Mouse (Mus musculus): ENCODE results near the gene Ramac. TPM values are rescaled to one million over a fixed set of nuclear protein-coding genes. Genes with fewer than 3 reads are reported as not detected.

The Ramac gene
- total and polyA plus RNA-seq, 2 experiments from 2014 or later, result 81.6 to 189 TPM

DNA sequence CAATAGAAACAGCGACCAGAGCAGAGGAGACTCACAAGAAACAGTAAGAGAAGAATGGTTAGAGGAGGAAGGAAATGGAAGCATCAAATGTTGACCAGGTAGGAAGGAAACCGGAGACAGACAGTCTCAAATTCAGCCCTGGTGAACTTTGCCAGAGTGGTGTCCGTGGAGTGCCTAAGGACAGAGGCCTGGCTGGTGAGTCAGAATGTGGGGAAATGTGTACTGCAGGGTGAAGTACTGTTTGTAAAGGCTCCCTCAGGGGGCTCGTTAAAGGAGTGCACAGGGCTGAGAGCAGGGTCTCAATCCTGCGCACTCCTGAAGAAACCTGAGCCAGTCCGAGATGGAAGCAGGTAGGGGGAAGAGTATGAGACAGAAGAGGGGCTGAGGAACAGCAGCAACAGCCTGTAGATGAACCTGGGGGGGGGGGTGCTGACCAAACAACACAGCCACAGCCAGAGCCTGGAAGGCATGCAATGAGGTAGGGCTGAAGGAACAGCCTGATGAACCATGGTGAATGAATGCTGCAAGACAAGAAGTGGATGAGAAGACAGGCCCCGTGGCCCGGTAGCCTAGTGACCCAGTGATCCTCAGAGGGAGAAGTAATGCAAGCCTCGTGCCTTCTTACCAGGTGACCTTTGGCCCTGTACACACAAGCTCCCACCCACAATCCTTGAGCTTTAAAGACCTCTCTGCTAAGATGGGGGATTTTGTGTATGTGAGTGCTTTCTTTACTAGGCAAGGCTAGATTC is 27.3 kb upstream of the Ramac start:
- DNase-seq (ENCODE audit: low spot score) (no peak), ATAC-seq (ENCODE audit: low FRiP score) (no peak)
- Histone ChIP-seq H3K4me3 (ENCODE audit: low read depth, low read length) (no peak overlapping the region), H3K36me3 (ENCODE audit: insufficient read depth, low read length) (no peaks in the 10 kb centered on the region), H3K27me3 (ENCODE audit: insufficient read depth, low read length) (no peaks in the 10 kb centered on the region), H3K27ac (ENCODE audit: low read depth, low read length) (no peak overlapping the region), H3K4me2 (ENCODE audit: low read depth, low read length, poor library complexity, severe bottlenecking) (no peak overlapping the region), H3K4me1 (ENCODE audit: insufficient read depth, low read length) (no peaks in the 10 kb centered on the region), H3K9ac (replicated peaks; ENCODE audit: low read length, poor library complexity, severe bottlenecking) (no peak overlapping the region), H3K9me3 (ENCODE audit: low read length) (no peaks in the 10 kb centered on the region)
- 69% methylated on average over 9 of the region's 9 CpGs for WGBS
- no peak for TF ChIP-seq CTCF (IDR thresholded peaks at IDR 0.05)

DNA sequence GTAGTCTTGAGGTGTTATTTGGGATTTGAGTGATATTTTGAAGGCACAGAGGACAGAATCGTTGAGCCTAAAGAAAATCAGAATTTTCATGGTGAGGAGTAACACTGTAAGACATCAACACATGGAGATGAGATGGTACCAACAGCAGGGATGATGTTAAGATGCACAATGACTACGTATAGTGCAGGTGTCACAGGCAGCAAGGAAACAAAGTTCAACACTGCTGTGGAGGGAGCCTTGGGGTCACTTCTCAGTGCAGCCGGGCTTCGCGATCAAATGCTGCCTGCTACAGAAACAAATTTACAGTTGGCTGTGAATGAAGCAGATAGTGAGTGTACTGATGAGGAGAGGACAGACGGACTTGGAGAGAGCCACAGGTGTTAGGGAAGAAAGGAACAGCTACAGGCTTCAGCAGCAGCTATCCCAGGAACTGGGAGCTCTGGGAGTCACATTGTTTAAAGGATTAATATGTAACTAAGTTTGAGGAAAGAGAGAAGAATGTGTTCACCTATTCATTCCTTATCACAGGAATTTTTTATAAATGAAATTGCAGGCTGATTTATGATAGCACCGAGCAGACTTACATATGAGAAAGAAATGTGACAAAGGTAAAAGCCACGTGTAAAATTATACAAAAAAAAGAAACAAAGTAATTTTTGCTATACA is 23.9 kb upstream of the Ramac start:
- TF ChIP-seq CTCF (IDR thresholded peaks at IDR 0.05), result no peak
- Histone ChIP-seq H3K4me3 (ENCODE audit: low read depth, low read length) (no peak overlapping the region), H3K4me2 (ENCODE audit: low read depth, low read length, poor library complexity, severe bottlenecking) (no peak overlapping the region), H3K9ac (replicated peaks; ENCODE audit: low read length, poor library complexity, severe bottlenecking) (no peak overlapping the region), H3K27me3 (ENCODE audit: insufficient read depth, low read length) (no peaks in the 10 kb centered on the region), H3K9me3 (ENCODE audit: low read length) (no peaks in the 10 kb centered on the region), H3K27ac (ENCODE audit: low read depth, low read length) (no peak overlapping the region), H3K36me3 (ENCODE audit: insufficient read depth, low read length) (no peaks in the 10 kb centered on the region), H3K4me1 (ENCODE audit: insufficient read depth, low read length) (no peaks in the 10 kb centered on the region)
- DNase-seq (ENCODE audit: low spot score), result no peak
- ATAC-seq (ENCODE audit: low FRiP score), result no peak
- WGBS, result 78% methylated on average over 8 of the region's 8 CpGs

- Histone ChIP-seq H3K4me3 (ENCODE audit: low read depth, low read length) (no peak overlapping the region), H3K9me3 (ENCODE audit: low read length) (no peaks in the 10 kb centered on the region), H3K9ac (replicated peaks; ENCODE audit: low read length, poor library complexity, severe bottlenecking) (no peak overlapping the region), H3K27ac (ENCODE audit: low read depth, low read length) (no peak overlapping the region), H3K36me3 (ENCODE audit: insufficient read depth, low read length) (no peaks in the 10 kb centered on the region), H3K27me3 (ENCODE audit: insufficient read depth, low read length) (no peaks in the 10 kb centered on the region), H3K4me1 (ENCODE audit: insufficient read depth, low read length) (no peaks in the 10 kb centered on the region), H3K4me2 (ENCODE audit: low read depth, low read length, poor library complexity, severe bottlenecking) (no peak overlapping the region)
- 89% methylated on average over 7 of the region's 7 CpGs for WGBS
- DNase-seq (ENCODE audit: low spot score) (no peak), ATAC-seq (ENCODE audit: low FRiP score) (no peak)
- TF ChIP-seq CTCF (IDR thresholded peaks at IDR 0.05), result no peak
These were observed 22.7 kb upstream of the Ramac start for GRCm38 (mm10) chr7:81740010-81740409.

DNA sequence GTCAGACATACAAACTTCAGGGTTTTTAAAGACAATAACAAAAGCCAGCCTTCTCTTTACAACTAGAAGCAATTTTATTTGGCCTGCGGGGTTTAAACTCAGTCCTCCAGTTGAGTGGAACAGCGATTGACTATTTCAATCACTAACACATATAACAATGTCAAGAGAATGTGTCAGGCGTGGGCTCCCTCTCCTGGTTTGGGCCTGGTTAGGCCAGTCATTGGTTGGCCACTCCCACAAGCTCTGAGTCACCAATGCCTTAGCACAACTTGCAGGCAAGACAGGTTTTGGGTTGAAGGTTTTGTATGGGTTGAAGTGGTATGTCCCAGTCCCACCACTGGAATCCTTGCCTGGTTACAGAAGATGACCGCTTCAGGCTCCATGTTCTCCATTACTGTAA is 18.6 kb upstream of the Ramac start:
- H3K36me3 ChIP-seq (ENCODE audit: insufficient read depth, low read length), result no peaks in the 10 kb centered on the region
- H3K9me3 ChIP-seq (ENCODE audit: low read length), result no peaks in the 10 kb centered on the region
- ATAC-seq (ENCODE audit: low FRiP score) (no peak), DNase-seq (ENCODE audit: low spot score) (peak; percentile 64)
- H3K9ac ChIP-seq (replicated peaks; ENCODE audit: low read length, poor library complexity, severe bottlenecking), result no peak overlapping the region
- no peak overlapping the region for H3K4me3 ChIP-seq (ENCODE audit: low read depth, low read length)
- H3K27ac ChIP-seq (ENCODE audit: low read depth, low read length), result no peak overlapping the region
- H3K27me3 ChIP-seq (ENCODE audit: insufficient read depth, low read length), result no peaks in the 10 kb centered on the region
- peak; percentile 56 for TF ChIP-seq CTCF (IDR thresholded peaks at IDR 0.05)
- H3K4me2 ChIP-seq (ENCODE audit: low read depth, low read length, poor library complexity, severe bottlenecking), result no peak overlapping the region
- 76% methylated on average over 4 of the region's 4 CpGs for WGBS
- H3K4me1 ChIP-seq (ENCODE audit: insufficient read depth, low read length), result no peaks in the 10 kb centered on the region

DNA sequence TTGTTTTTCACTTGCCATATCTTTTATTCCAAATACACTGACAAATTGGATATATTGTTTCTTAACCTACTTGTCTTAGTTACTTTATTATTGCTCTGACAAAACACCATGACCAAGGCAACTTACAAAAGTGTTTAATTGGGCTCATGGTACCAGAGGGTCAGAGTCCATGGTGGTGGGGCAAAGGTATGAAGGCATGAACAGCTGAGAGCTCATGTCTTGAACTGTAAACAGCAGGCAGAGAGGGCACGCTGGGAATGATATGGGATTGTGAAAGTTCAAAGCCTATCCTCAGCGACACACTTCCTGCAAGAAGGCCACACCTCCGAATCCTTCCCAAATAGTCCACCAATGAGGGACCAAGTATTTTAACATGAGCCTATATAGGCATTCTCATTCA is 14.8 kb upstream of the Ramac start:
- H3K36me3 ChIP-seq (ENCODE audit: insufficient read depth, low read length), result no peaks in the 10 kb centered on the region
- TF ChIP-seq CTCF (IDR thresholded peaks at IDR 0.05), result no peak
- no peak for DNase-seq (ENCODE audit: low spot score)
- no peak overlapping the region for H3K4me3 ChIP-seq (ENCODE audit: low read depth, low read length)
- H3K27ac ChIP-seq (ENCODE audit: low read depth, low read length), result no peak overlapping the region
- ATAC-seq (ENCODE audit: low FRiP score), result no peak
- WGBS, result 84% methylated on average over 3 of the region's 3 CpGs
- no peaks in the 10 kb centered on the region for H3K4me1 ChIP-seq (ENCODE audit: insufficient read depth, low read length)
- no peaks in the 10 kb centered on the region for H3K27me3 ChIP-seq (ENCODE audit: insufficient read depth, low read length)
- H3K9me3 ChIP-seq (ENCODE audit: low read length), result no peaks in the 10 kb centered on the region
- no peak overlapping the region for H3K4me2 ChIP-seq (ENCODE audit: low read depth, low read length, poor library complexity, severe bottlenecking)
- no peak overlapping the region for H3K9ac ChIP-seq (replicated peaks; ENCODE audit: low read length, poor library complexity, severe bottlenecking)

DNA sequence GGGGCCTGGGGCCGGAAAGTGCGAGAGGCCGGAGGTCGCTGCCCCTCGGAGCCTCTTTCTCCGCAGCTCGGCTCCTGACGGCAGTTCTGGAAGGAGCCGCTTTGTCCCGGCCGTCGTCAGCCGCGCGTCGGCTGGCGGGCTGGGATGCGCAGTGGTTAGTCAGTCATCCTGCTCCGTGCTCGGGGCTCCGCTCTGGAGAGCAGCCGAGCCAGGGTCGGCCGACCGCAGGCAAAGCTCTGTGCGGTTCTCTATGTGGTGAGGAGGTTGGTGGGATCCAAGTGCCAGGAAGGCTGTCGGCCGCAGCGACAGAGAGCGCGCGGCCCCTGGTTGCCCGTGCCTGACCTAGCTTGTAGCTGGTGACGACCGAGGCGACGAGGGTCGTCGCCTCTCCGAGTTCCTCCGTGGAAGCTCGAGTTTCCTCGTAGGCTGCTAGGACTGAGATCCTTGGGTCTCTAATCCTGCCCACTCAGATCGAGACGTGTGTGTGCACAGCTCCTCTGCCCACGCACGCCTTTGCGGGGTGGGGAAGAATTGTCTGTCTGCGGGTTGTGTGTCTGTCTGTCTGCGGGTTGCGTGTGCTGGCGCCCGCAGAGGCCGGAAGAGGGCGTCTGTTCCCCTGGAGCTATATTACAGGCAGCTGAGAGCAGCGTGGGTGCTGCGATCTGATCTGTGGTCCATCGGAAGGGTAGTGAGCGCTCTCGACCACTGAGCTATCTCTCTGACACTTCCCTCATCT is 553 bp downstream of the Ramac start:
- peak; percentile 82 for ATAC-seq (ENCODE audit: low FRiP score)
- Histone ChIP-seq H3K27ac (ENCODE audit: low read depth, low read length) (peak overlapping the region; percentile 85), H3K4me1 (ENCODE audit: insufficient read depth, low read length) (peaks cover 7% of the 10 kb centered on the region), H3K9ac (replicated peaks; ENCODE audit: low read length, poor library complexity, severe bottlenecking) (peak overlapping the region; percentile 88), H3K36me3 (ENCODE audit: insufficient read depth, low read length) (no peaks in the 10 kb centered on the region), H3K27me3 (ENCODE audit: insufficient read depth, low read length) (no peaks in the 10 kb centered on the region), H3K9me3 (ENCODE audit: low read length) (no peaks in the 10 kb centered on the region), H3K4me3 (ENCODE audit: low read depth, low read length) (peak overlapping the region; percentile 97), H3K4me2 (ENCODE audit: low read depth, low read length, poor library complexity, severe bottlenecking) (peak overlapping the region; percentile 96)
- WGBS, result 3% methylated on average over 60 of the region's 60 CpGs
- peak; percentile 50 for DNase-seq (ENCODE audit: low spot score)
- TF ChIP-seq CTCF (IDR thresholded peaks at IDR 0.05), result peak; percentile 59
